Mouse (Mus musculus): ENCODE measurements at regions not wholly inside any gene's neighbourhood (a gene's known extent, or its start where the extent isn't known, plus 50 kb on each side); places are given as distances from the start of the nearest gene placed in this dataset.

- TF ChIP-seq CTCF (IDR thresholded peaks at IDR 0.05) (no peak), EP300 (IDR thresholded peaks at IDR 0.05) (no peak)
These were observed 81.3 kb upstream of the Prl start for GRCm38 (mm10) chr13:26976024-26976423.

All from lung, postnatal 0 days (tissue).